Mouse (Mus musculus) lung, adult 18-20 months (tissue): ENCODE measurements around the gene Abhd2.
A peak's percentile ranks its signal among the peaks of the same experiment; 100 is the strongest.

Experiments used
- DNase-seq, 2 experiments: peaks; one replicate each; pipeline ENCODE4 v3.0.0; 2022; ENCODE audit warnings: mixed read lengths in 2 of 2

Gene Abhd2

DNA sequence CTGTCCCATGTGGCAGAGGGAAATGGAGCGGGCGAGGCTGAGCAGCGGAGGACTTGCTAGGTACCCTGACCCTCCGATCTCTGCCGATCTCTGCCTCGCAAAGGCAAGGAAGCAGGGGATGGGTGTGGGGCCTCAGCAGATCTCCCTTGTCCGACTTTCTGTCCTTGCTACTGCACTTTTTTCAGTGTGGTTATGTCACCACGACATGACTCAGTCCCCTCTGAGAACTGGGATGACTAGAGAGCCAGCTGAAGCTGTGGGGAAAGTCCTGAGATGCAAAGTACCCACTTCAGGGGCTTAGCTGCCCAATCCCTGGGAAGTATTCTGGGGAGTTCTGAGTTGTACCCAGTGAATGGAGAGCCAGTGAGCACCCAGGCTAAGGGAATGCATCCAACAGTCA lies 114.1 kb downstream of the Abhd2 start:
- no peak for DNase-seq

DNA sequence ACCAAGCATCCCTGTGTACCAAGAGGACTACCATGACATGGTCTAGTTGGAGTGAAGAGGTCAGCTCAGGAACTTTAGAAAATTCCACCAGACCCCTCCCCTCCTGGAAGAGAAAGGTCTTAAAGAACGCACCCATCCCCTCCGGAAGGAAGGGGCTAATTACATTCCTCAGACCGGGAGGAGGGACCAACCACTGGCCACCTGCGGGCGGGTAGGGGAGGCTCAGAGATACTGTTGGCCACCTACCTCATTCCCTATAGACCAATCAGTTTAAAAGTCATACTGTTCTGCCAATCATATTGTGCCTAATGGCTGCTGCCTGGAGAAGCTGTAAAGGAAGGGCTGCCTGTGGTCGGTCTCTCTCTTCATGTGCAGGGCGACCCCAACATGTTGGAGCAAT lies 115.0 kb downstream of the Abhd2 start:
- DNase-seq, result no peak

DNA sequence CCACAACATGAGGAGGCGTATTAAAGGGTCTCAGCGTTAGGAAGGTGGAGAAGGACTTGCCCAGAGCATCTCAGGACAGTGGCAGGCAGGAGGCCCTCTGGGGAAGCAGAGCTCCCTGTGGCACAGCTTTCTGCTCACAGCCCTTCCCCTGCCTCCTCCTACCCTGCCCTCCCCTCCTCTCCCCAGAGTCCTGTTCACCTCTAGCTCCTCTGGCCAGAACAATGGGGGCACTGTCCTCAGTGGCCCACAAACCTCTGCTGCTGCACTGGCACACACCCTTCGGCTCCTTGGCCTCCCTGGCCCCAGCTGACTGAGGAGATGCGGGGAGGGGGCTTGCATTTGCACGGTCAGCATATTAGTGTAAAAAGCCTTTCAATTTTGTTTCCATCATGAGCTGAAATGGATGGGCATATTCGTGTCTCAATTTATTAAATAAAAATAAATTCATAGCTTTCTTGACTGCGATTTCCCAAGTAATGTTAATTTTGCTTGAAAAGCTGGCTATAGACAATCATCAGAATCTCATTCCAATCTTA lies 115.7 kb downstream of the Abhd2 start:
- no peak for DNase-seq

DNA sequence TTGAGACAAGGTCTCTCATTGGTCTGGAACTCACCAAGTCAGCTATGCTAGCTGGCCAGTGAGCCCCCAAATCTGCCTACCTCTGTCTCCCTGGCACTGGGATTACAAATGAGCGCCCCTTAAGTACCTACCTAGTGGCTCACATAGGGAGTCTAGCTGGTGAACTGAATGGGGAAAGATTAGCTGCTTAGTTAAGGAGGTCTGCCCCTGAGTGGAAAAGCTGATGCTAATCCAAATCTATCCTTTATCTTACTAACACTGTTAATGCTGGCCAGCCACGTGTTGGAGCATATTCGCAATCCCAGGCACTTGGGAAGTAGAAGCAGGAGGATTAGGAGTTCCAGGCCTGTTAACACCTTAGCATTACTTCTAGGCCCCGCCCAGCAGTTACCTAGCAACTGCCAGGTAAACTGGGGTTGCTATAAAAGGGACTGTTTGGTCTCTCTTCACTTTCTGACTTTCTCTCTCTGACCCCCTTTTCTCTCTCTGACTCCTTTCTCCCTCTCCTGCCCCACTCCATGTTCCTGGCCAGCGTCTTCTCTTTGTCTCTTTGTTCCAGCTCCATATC lies 117.2 kb downstream of the Abhd2 start:
- DNase-seq, result peak; percentile 35 to 54

DNA sequence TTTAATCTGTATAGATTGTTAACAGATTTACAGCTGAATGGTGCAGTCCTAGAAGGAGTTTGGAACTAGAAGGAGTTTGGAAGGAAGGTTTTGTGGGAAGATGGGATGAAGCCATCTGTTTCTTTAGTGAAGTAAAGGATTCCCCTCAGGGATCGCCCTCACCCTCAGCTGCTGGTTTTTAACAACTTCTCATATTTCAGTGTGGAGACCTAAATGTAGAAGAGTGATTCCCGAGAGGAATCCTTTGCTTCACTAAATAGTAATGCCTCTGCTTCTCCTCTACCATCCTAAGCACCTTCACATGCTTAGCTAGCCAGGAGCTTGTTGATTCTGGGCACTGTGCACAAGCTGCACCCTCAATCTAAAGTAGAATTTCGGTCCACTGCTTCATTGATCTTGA lies 118.5 kb downstream of the Abhd2 start:
- no peak for DNase-seq

DNA sequence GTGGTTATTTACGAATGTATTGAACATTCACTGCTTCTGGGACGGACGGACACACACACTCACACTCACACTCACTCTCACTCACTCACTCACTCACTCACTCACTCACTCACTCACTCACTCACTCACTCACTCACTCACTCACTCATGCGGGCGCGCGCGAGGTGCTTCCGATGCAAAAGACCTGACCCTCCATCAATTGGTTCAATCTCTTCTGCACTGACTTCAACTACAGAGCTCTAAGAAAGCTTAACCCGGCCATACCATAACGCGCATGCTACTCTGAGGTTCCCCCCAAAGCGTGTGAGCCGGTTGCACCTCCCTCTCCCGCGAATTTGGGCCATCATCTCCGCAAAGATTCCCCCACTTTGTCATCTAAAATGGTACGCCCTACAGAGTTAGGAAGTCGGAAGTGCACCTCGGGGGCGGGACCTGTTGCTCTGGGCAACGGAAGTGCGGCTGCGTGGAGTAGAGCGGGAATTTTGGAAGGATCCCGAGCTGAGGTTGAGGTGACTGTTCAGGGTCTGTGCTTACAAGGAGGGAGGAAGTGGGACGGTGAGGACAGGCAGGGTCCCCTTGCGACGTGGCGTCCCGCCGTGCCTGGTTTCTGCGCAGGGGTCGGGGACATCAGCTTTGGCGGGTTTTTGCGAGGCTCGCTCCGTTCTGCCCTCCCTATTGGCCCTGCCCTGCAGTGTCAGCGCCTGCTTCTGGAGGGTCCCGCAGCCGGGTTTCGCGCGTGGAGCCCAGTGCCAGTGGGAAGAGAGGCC lies 119.1 kb downstream of the Abhd2 start, which contains the start of gene Fanci:
Fanci (plus strand) TSS at position 47 of the 767 bp plus-strand sequence.
- DNase-seq, result peak; percentile 91 to 93

DNA sequence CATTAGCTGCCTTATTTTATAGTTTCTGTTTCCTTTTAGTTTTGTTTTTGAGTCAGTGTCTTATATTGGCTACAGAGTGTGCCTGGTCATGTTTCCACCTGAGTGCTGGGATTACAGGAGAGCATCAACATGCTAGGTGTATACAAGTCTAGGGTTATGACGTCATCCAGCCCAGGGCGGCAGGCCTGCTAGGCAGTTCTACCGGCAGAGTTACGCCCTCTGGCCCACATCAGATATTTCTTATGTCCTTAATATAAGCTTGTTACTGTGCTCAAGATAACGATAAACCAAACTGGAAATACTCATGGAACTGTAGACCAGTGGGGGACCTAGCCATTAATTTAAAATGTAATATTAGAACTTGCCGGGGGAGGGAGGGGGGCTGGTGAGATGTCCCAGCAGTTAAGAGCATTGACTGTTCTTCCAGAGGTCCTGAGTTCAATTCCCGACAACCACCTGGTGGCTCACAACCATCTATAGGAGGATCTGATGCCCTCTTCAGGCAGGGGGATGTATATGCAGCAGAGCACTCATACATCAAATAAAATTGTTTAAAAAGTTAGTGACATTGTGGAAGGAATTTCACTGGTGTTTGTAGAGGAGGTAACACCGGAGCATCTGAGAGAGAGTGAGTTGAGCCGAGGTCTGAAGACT lies 120.0 kb downstream of the Abhd2 start:
- DNase-seq, result no peak

DNA sequence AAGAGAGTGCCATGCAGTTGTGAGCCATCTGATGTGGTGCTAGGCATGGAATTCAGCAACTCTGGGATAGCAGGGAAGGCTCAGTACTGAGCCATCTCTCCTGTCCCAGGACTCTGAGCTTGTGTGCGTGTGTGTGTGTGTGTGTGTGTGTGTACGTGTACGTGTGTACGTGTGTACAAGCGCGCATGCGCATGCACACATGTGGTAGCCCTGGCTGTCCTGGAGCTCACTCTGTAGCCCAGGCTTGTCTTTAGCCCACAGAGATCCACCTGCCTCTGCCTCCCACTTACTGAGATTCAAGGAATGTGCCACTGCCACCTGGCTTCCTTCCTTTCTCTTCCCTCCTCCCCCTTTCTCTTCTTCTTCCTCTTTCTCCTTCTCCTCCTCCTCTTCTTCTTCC lies 120.9 kb downstream of the Abhd2 start:
- DNase-seq, result no peak

DNA sequence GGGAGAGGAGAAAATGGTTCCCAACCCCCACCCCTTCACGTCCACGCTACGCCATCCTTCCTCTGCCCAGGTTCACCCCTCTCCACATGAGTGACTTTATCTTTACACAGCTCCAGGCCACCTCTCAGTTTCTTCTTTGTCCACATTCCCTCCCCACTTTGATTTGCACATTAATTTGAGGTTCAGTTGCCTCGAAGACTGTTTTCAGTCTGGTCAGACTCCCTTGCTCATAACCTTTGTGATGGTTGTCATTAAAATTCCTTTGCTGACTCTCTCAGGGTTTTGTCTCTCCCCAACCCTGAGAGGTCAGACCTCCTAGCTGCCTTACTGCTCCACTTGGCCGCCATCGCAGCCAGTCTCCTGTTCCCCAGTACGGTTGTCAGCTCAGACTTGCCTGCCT lies 121.7 kb downstream of the Abhd2 start:
- no peak for DNase-seq

DNA sequence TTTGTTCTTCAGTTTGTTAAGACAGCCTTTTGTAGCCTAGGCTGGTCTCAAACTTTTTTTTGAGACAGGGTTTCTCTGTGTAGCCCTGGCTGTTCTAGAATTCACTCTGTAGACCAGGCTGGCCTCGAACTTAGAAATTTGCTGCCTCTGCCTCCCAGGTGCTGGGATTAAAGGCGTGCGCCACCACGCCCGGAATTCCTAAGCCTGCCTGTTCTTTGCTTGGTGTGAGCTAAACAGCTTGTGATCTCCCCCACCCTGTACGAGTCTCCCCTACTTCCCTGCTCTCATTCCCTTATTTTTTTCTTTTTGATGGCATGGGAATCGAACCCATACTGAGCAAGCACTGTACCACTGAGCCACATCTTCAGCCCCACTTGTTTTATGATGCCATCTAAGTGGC lies 122.2 kb downstream of the Abhd2 start:
- DNase-seq, result no peak

DNA sequence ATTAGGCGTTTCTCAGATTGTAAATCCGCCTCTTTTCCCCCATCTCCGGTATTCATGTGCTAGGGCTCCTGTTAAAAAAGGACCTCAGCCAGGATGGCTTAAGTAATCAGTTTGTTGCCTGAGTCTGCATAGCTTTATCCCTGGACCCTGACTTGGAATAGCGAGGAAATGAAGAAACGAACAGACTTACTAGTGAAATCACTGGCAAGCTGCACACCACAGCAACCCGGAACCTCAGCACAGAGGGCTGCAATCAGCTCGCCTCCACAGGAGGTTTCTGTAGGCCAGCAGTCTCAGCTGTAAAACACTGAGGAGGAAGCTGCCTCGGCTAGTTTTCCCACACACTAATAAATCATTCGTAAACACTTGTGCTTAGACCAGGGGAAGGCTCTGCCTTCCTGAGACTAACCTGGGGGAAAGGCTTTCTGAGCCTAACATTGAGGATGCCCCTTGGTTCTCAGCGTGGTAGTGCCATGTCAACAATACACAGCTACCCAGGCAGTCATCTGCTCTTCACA lies 124.5 kb downstream of the Abhd2 start:
- no peak for DNase-seq

DNA sequence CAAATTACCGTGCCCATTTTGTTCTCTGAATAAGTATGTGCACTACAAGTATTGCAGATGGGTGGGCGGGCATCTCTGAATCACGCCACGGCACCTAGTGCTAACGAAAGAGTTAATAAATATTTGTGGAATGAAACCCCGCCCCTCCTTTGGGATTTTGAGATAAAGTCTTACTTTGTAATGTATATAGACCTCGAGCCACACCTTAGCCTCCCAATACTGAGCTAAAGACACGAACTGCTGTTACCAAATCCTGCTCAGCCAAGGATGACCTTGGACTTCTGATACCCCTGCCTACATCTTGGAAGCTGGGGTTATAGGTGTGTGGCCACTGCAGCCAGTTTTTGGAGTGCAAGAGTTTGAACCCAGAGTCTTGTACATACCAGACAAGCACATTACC lies 125.4 kb downstream of the Abhd2 start:
- DNase-seq, result no peak

DNA sequence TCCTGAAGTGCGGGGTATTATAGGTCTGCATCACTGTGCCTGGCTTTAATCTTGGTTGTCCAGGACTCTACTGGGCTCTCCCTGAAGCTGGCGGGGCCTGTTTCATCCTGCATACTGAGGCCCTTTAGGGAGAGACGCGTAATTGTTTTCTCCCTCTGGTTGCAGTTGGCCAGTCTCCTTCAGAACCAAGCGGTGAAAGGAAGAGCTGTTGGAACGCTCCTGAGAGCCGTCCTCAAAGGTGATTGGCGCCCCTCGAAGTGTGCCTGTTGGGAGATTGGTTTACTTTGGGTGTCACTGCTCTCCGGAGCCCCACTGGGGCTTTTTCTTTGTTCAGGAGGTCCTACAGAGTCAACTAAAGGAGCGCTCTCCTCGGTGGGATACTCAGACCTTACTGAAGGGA lies 126.0 kb downstream of the Abhd2 start:
- DNase-seq, result no peak

DNA sequence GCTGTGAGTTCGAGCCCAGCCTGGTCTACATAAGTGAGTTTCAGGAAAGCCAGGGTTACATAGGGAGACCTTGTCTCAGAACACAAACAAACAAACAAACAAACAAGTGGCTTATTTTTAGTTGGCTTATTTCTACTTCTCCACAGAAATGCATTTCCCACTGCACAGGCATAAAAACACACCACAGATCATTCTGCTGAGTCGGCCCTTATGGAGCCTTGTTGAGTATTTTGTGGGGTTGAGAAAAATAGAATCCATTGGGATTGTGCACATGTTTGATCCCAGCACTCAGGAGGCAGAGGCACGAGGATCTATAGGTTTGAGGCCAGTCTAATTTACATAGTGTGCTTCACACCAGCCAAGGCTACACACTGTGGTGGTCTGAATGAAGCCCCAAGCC lies 127.3 kb downstream of the Abhd2 start:
- no peak for DNase-seq

DNA sequence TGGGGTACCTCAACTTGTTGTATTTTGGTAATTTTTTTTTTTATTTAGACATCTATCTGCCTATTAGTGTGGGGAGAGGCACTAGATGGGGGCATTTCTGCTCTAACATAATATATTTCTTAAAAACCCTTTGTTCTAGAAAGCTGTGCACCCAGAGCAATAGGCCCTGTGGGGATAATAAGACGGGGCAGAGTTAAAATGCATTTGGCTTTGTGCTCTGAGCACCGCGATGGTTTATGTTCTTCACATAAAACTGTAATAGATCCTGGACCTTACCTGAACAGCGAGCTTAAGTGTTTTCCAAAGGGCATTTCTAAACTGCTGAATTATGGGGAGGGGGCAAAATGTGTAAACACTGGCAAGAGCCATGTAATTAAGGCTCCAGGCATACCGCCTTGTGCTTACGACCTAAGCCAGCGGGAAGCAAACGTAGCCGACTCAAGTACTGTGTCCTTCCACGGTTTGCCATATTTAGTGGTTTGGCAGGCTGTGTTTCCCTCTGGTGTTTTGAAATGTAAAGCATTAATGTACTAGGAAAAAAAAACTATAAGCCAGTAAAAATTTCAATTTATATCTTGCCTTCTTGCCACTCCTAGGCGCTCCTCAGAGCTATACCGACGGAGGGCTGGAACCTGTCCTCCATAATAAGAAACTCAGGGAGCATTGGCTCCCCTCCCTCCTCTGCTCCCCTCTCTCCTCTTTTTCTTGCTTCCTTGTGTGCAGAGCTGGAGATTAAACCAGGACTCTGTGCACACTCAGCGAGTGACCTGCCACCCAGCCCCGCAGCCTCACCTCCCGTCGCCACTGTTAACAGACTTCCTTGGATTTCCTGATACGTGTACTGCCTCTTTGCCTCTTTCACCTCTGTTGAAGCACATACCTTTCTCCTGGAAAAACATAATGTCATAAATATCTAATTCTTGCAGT lies 141.7 kb downstream of the Abhd2 start:
- DNase-seq, result no peak
